Comparison of ENCODE assay signal across 17 mouse cellular contexts in the genomic region with DNA sequence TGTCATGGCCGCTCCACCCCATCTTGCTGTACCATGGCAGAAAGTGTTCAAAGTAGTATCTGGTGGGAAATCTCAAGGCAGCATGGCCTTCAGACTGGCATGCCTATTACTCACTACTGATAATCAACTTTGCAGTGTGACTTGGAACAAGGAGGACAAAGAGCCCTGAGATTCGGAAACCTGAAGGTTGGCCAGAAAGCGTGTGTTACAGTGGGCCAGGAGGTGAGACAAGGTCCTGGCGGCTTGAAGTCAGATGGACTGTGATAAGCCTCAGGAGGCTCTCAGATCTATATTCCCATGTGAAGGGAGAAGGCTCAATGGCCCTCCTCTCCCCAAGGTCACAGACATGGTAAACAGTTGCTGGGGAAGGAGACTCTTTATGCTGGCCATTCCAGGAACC.
"Had no signal": no experiment of that assay in that cellular context is flagged by ENCODE, and none has a peak within 500 bp of the region (broad histone marks: within the 10 kb centered on the region; RNA-seq: fewer than 3 reads in every experiment).

No protein-coding gene starts in this region.

- H3K36me3 ChIP-seq: midbrain, embryonic 12.5 days; neural tube, embryonic 13.5 days; neural tube, embryonic 15.5 days; stomach, embryonic 15.5 days had no signal

- H3K27ac ChIP-seq: midbrain, embryonic 10.5 days; midbrain, embryonic 12.5 days; neural tube, embryonic 15.5 days; stomach, embryonic 15.5 days; stomach, postnatal 0 days had no signal

- H3K4me3 ChIP-seq: midbrain, embryonic 10.5 days; midbrain, embryonic 12.5 days; myocyte; neural tube, embryonic 13.5 days; neural tube, embryonic 15.5 days; stomach, embryonic 15.5 days had no signal

- DNase-seq: lung, adult 18-20 months; lung, embryonic 14.5 days; lung, postnatal 10 days; lung, postnatal 4 days; midbrain, embryonic 14.5 days; retina, postnatal 1 day; right cerebral cortex, adult 18-20 months; right cerebral cortex, postnatal 25 days; thymus, postnatal 14 days; thymus, postnatal 36 days had no signal

- H3K27me3 ChIP-seq: midbrain, embryonic 12.5 days; neural tube, embryonic 13.5 days; neural tube, embryonic 15.5 days; stomach, embryonic 15.5 days had no signal

- H3K9me3 ChIP-seq: midbrain, embryonic 10.5 days; midbrain, embryonic 12.5 days; neural tube, embryonic 13.5 days; neural tube, embryonic 15.5 days; stomach, embryonic 15.5 days had no signal
